Mouse (Mus musculus) spleen, adult 2 months (tissue): ENCODE data around the gene Mettl7b. TPM values are rescaled to one million over a fixed set of nuclear protein-coding genes. Genes with fewer than 3 reads are reported as not detected.

ENCODE experiments used
- DNase-seq, 2 experiments: peaks; one replicate each; pipeline versions ENCODE4 v3.0.0 to v3.0.0-alpha.2; 2012 to 2021; ENCODE audit warnings: low spot score in 2 of 2, low read depth in 1 of 2
- H3K27ac ChIP-seq: fragments of 200-500 bp; 2 replicates; pipeline ENCODE4 v1.5.1; 2012; ENCODE audit warnings: low read length, inconsistent platforms; ENCODE audit not compliant: insufficient read depth
- H3K27me3 ChIP-seq: fragments of 200-500 bp; 2 replicates; pipeline ENCODE4 v1.6.1; 2012; ENCODE audit warnings: mild to moderate bottlenecking, moderate library complexity, low read length, inconsistent platforms; ENCODE audit not compliant: control insufficient read depth, insufficient read depth
- H3K36me3 ChIP-seq: fragments of 200-500 bp; 2 replicates; pipeline ENCODE4 v1.6.1; 2012; ENCODE audit warnings: mild to moderate bottlenecking, low read length, inconsistent platforms; ENCODE audit not compliant: control insufficient read depth, insufficient read depth
- H3K4me1 ChIP-seq: fragments of 200-500 bp; 2 replicates; pipeline ENCODE4 v1.6.1; 2011; ENCODE audit warnings: inconsistent platforms; ENCODE audit not compliant: control insufficient read depth, insufficient read depth, insufficient read length
- H3K4me3 ChIP-seq: fragments of 200-500 bp; 2 replicates; pipeline ENCODE4 v1.5.1; 2011; ENCODE audit warnings: mild to moderate bottlenecking, inconsistent platforms; ENCODE audit not compliant: insufficient read depth, insufficient read length; ENCODE audit errors: extremely low read depth
- CTCF ChIP-seq: fragments of 200-500 bp; IDR thresholded peaks from 2 replicates; pipeline ENCODE4 v1.5.1; 2011; ENCODE audit warnings: mild to moderate bottlenecking, inconsistent platforms; ENCODE audit not compliant: insufficient read depth, insufficient read length, insufficient replicate concordance; ENCODE audit errors: extremely low read depth
- POLR2A ChIP-seq: fragments of 200-500 bp; IDR thresholded peaks from 2 replicates; pipeline ENCODE4 v1.6.1; 2011; ENCODE audit warnings: low read depth, low read length, inconsistent platforms
- WGBS: fragments of 180-500 bp; shearing (Covaris S2); methylation state at CpG from one replicate; pipeline ENCODE4 v1.1.7; 2018; 5-methylcytosine and 5-hydroxymethylcytosine counted together
- polyA plus RNA-seq: library from polyadenylated mRNA; depleted of rRNA; stranded (reverse); fragments of >200 nt; gene quantifications from 2 replicates; pipeline ENCODE4 v1.2.3, GENCODE M21; 2012

Mettl7b gene
- polyA plus RNA-seq, 1 experiment: not detected

DNA sequence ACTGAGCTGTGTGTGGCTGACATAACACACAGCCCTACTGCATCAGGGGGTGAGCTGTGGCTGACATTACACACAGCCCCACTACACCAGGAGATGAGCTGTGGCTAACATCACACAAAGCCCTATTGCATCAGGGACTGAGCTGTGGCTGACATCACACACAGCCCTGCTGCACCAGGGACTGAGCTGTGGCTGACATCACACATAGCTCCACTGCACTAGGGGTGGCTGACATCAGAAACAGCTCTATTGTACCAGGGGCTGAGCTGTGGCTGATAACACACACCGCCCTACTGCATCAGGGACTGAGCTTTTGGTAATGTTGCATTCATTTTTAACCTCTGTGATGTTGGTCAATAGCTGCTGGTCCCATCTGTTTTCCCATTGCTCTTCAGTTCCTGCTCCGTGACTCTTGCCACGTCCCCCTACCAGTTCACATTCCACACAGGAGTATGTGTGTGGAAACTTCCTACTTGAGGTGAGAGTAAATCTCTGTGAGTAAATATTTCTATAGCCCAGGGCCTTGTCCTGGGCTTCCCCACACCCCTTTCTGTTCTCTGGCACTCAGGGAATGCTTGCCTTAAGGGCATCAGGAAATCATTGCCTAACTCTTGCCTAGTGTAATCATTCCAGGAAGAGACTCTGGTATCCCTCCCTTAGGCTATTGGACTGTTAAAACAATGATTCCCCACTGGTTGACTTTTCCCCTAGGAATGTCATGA lies 20.0 kb upstream of the Mettl7b start:
- Histone ChIP-seq H3K27ac (no peak overlapping the region), H3K4me1 (no peaks in the 10 kb centered on the region), H3K36me3 (no peaks in the 10 kb centered on the region), H3K27me3 (no peaks in the 10 kb centered on the region), H3K4me3 (no peak overlapping the region)
- no peak for DNase-seq
- 85% methylated on average over 3 of the region's 3 CpGs for WGBS
- TF ChIP-seq POLR2A (no peak), CTCF (no peak)

DNA sequence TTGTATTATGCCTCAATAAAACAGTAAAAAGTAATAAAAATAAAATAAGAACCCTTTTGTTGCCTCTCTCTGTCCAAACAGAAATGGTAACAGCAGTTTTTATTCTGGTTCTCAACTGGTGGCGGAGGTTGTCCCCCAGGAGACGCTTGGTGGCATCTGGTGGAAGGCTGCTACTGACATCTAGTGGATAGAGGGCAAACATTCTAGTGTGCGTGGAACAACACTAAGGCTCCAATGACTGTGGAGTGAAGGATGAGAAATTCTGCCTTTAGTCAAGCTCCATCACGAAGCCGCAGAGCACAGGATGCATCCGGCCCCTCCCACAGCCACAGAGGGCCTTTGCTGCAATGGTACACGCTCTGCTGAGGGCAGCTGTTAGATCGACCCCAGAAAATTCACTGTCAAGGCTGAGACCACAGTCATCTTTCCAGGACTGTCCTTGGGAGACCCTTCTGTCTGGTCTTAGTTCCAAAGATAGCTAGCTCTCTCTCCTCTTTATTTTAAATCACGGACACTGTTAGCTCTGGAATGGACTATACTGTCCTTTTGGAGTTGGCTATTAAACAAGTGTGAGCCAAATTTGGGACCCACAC lies 16.8 kb upstream of the Mettl7b start:
- 16% methylated on average over 9 of the region's 9 CpGs for WGBS
- no peak overlapping the region for H3K4me3 ChIP-seq
- no peak overlapping the region for H3K27ac ChIP-seq
- no peaks in the 10 kb centered on the region for H3K4me1 ChIP-seq
- DNase-seq: no peak
- TF ChIP-seq CTCF (peak; percentile 36; the same call in 1 of the 2 replicates), POLR2A (no peak)
- no peaks in the 10 kb centered on the region for H3K27me3 ChIP-seq
- H3K36me3 ChIP-seq: no peaks in the 10 kb centered on the region

DNA sequence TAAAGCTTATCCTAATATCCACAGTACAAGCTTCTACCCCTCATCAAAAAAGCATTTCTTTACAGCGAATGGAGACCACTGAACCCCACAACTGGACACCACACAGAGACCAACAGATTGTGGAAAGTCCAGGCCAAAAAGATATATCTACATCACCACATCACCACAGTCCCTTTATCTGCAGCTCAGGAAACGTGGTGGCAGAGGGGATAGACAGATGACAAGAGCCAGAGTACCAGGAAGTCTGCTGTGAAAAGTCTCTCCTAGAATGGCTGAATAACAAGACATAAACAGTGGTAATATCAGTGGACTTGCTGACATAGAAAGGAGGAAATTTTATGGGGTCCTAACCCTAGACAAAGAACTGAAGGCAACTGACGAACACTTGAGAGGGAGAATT lies 15.6 kb upstream of the Mettl7b start:
- H3K36me3 ChIP-seq: no peaks in the 10 kb centered on the region
- H3K4me1 ChIP-seq: no peaks in the 10 kb centered on the region
- no peak overlapping the region for H3K4me3 ChIP-seq
- no peak for DNase-seq
- H3K27me3 ChIP-seq: no peaks in the 10 kb centered on the region
- H3K27ac ChIP-seq: no peak overlapping the region
- TF ChIP-seq POLR2A (no peak), CTCF (no peak)
- WGBS: 69% methylated on average over 3 of the region's 3 CpGs

DNA sequence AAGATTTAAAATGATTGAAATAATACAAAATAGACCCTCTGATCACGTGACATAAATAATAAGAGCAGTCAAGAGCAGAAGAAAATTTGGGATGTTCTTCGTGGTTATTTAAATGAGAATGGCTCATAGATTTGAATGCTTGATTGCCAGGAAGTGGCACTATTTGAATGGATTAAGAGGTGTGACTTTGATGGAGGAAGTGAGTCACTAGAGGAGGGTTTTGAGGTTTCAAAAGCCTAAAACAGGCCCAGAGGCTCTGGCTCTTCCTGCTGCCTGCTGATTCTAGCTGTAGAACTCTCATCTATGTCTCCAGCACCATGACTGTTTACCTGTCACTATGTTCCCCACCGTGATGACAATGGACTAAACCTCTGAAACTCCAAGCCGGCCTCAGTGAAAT lies 12.1 kb upstream of the Mettl7b start:
- Histone ChIP-seq H3K36me3 (no peaks in the 10 kb centered on the region), H3K4me1 (no peaks in the 10 kb centered on the region), H3K4me3 (no peak overlapping the region), H3K27ac (no peak overlapping the region), H3K27me3 (no peaks in the 10 kb centered on the region)
- 82% methylated on average over 4 of the region's 4 CpGs for WGBS
- no peak for DNase-seq
- TF ChIP-seq POLR2A (no peak), CTCF (no peak)

DNA sequence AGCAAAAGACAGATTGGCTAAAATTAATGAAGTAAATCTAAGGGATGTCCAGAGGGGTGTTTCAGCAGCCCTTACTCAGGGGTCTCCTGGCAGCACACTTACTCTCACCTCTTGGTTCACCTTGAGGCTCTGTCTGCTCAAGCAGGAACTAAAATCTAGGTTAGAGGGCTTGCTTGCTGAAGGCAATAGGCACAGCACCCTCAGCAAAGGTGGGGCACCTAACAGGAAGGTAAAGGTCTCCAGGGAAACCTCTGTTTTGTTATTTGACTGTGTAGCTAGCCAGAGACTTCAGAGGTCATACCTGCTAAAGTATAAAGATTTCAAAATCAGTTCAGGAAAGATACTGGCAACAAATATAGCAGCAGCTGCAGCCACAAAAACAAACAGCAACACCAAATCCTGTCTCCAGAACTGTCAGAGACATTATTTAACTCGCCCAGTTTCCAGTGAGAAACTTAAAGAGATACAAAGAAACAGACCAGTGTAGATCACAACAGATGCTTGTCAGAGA lies 10.0 kb upstream of the Mettl7b start:
- H3K27ac ChIP-seq: no peak overlapping the region
- 56% methylated on average over 1 of the region's 1 CpGs for WGBS
- no peak for TF ChIP-seq POLR2A
- no peak for TF ChIP-seq CTCF
- no peak overlapping the region for H3K4me3 ChIP-seq
- H3K4me1 ChIP-seq: no peaks in the 10 kb centered on the region
- H3K36me3 ChIP-seq: no peaks in the 10 kb centered on the region
- no peak for DNase-seq
- no peaks in the 10 kb centered on the region for H3K27me3 ChIP-seq

DNA sequence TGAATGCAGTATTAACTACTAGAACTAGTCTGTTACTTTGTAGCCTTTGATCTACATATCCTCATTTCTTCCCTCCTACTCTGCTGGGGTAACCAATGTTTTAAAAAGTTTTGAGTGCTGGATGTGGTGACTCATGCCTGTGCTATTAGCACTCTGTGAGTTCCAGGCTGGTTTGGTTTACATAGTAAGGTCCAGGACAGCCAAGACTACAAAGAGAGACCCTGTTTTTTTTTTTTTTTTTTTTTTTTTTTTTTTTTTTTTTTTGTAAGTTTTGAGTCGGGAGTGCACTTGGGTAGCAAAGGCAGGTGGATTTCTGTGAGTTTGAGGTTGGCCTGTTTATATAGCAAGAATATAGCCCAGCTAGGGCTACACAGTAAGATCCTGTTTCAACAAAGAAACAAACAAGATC lies 7.6 kb upstream of the Mettl7b start:
- DNase-seq: no peak
- TF ChIP-seq POLR2A (no peak), CTCF (no peak)
- Histone ChIP-seq H3K27ac (no peak overlapping the region), H3K36me3 (no peaks in the 10 kb centered on the region), H3K27me3 (no peaks in the 10 kb centered on the region), H3K4me3 (no peak overlapping the region), H3K4me1 (no peaks in the 10 kb centered on the region)
- WGBS: 47% methylated on average over 1 of the region's 1 CpGs

DNA sequence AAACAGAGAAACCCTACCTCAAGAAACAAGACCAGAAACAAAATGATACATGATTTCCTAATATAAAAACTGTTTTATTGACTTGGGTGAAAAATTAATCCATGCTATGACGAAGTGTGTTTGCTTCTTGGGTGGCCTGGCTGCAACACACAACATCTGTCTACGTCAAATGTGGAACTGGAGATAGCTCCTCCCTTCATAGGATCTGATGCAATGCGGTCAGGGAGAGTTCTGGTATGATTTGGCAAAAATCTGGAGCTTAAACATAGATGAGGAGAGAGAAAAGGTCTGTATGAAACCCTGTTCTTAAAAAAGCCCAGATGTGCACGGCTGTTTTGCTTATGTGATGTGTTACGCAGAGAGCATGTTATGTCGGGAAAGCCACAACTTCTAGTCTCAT lies 5.1 kb upstream of the Mettl7b start:
- Histone ChIP-seq H3K27me3 (no peaks in the 10 kb centered on the region), H3K27ac (no peak overlapping the region), H3K4me1 (no peaks in the 10 kb centered on the region), H3K4me3 (no peak overlapping the region), H3K36me3 (no peaks in the 10 kb centered on the region)
- TF ChIP-seq POLR2A (no peak), CTCF (no peak)
- 60% methylated on average over 6 of the region's 6 CpGs for whole genome bisulfite sequencing
- DNase-seq: no peak
